Mouse (Mus musculus) thymus, postnatal 0 days (tissue): Measurements from ENCODE around the gene Trim40. TPM values are rescaled to one million over a fixed set of nuclear protein-coding genes. Genes with fewer than 3 reads are reported as not detected.
"Not testable (repeated sequence)": the region's sequence is repeated elsewhere in the genome, so short reads cannot be mapped to it uniquely, and the experiment has no call there.

Experiments used
- DNase-seq: peaks from one replicate; pipeline ENCODE4 v3.0.0-alpha.2; 2015; ENCODE audit warnings: low spot score
- polyA plus RNA-seq: library from polyadenylated mRNA; unstranded; fragments of >200 nt; fragmentation: Nextera tagmentation; extraction: Ambion mirVana; gene quantifications from 2 replicates; pipeline ENCODE4 v1.2.1, GENCODE M21; 2015

Gene Trim40
- polyA plus RNA-seq, 1 experiment from 2014 or later, result 0.16 TPM

- no peak for DNase-seq
These were observed 3.5 kb upstream of the Trim40 start for GRCm38 (mm10) chr17:36893387-36893786.

- DNase-seq, result peak; percentile 40
These were observed 2.4 kb upstream of the Trim40 start for GRCm38 (mm10) chr17:36892362-36892761.

- DNase-seq, result not testable (repeated sequence)
These were observed 1.6 kb upstream of the Trim40 start for GRCm38 (mm10) chr17:36891496-36891895.

GRCm38 (mm10) chr17:36885132-36885790 lies 4.7 kb downstream of the Trim40 start:
- no peak for DNase-seq

- no peak for DNase-seq
These were observed 6.6 kb downstream of the Trim40 start for GRCm38 (mm10) chr17:36883350-36883749.

GRCm38 (mm10) chr17:36874636-36875035 lies 15.3 kb downstream of the Trim40 start:
- no peak for DNase-seq

- no peak for DNase-seq
These were observed 19.7 kb downstream of the Trim40 start for GRCm38 (mm10) chr17:36869955-36870810.

GRCm38 (mm10) chr17:36869284-36869954 lies 20.5 kb downstream of the Trim40 start, which contains the start of gene Trim10:
Gene Trim10 (plus strand): TSS chr17:36869574.
- DNase-seq, result no peak

- no peak for DNase-seq
These were observed 21.1 kb downstream of the Trim40 start for GRCm38 (mm10) chr17:36868836-36869235.

- no peak for DNase-seq
These were observed 23.0 kb downstream of the Trim40 start, which contains the start of gene Trim15 for GRCm38 (mm10) chr17:36866719-36867527. Gene Trim15 (minus strand): TSS chr17:36867210.

- no peak for DNase-seq
These were observed 28.2 kb downstream of the Trim40 start for GRCm38 (mm10) chr17:36861680-36862079.

GRCm38 (mm10) chr17:36858181-36858580 lies 31.7 kb downstream of the Trim40 start:
- DNase-seq, result no peak

GRCm38 (mm10) chr17:36856236-36856635 lies 33.7 kb downstream of the Trim40 start:
- DNase-seq, result no peak

GRCm38 (mm10) chr17:36855484-36855883 lies 34.4 kb downstream of the Trim40 start:
- DNase-seq, result no peak

GRCm38 (mm10) chr17:36851627-36852026 lies 38.3 kb downstream of the Trim40 start:
- no peak for DNase-seq

GRCm38 (mm10) chr17:36851200-36851599 lies 38.7 kb downstream of the Trim40 start:
- no peak for DNase-seq

GRCm38 (mm10) chr17:36849992-36850391 lies 39.9 kb downstream of the Trim40 start:
- DNase-seq, result no peak

- no peak for DNase-seq
These were observed 41.0 kb downstream of the Trim40 start for GRCm38 (mm10) chr17:36848911-36849310.

GRCm38 (mm10) chr17:36844725-36845124 lies 45.2 kb downstream of the Trim40 start:
- DNase-seq, result no peak

GRCm38 (mm10) chr17:36844286-36844719 lies 45.6 kb downstream of the Trim40 start:
- DNase-seq, result peak; percentile 7

GRCm38 (mm10) chr17:36843696-36844095 lies 46.2 kb downstream of the Trim40 start:
- DNase-seq, result no peak
